Mouse (Mus musculus): ENCODE measurements around the gene Fam214a. TPM values are rescaled to one million over a fixed set of nuclear protein-coding genes. Genes with fewer than 3 reads are reported as not detected.

Fam214a gene
- polyA plus RNA-seq, 1 experiment from 2014 or later = 28.1 TPM

GRCm38 (mm10) chr9:75023150-75023894 lies 70.6 kb downstream of the Fam214a start:
- peaks cover 69% of the 10 kb centered on the region for H3K36me3 ChIP-seq (replicated peaks; ENCODE audit: control insufficient read depth, insufficient read depth)
- ATAC-seq (ENCODE audit: low FRiP score) = no peak
- no peak overlapping the region for H3K27ac ChIP-seq
- H3K4me2 ChIP-seq (replicated peaks) = no peak overlapping the region
- no peak overlapping the region for H3K4me3 ChIP-seq (replicated peaks; ENCODE audit: low read length)
- 80% methylated on average over 5 of the region's 5 CpGs for WGBS
- no peaks in the 10 kb centered on the region for H3K27me3 ChIP-seq (ENCODE audit: control insufficient read depth, insufficient read depth, low read length)
- H3K4me1 ChIP-seq (replicated peaks; ENCODE audit: control insufficient read depth, insufficient read depth, low read length) = no peaks in the 10 kb centered on the region
- DNase-seq (ENCODE audit: low spot score) = no peak
- no peaks in the 10 kb centered on the region for H3K9me3 ChIP-seq (ENCODE audit: control insufficient read depth, low read length)
- H3K9ac ChIP-seq = no peak overlapping the region

GRCm38 (mm10) chr9:75024089-75024488 lies 71.4 kb downstream of the Fam214a start:
- DNase-seq (ENCODE audit: low spot score) = no peak
- Histone ChIP-seq H3K36me3 (replicated peaks; ENCODE audit: control insufficient read depth, insufficient read depth) (peaks cover 67% of the 10 kb centered on the region), H3K9ac (no peak overlapping the region), H3K4me1 (replicated peaks; ENCODE audit: control insufficient read depth, insufficient read depth, low read length) (no peaks in the 10 kb centered on the region), H3K27ac (no peak overlapping the region), H3K4me3 (replicated peaks; ENCODE audit: low read length) (no peak overlapping the region), H3K27me3 (ENCODE audit: control insufficient read depth, insufficient read depth, low read length) (no peaks in the 10 kb centered on the region), H3K9me3 (ENCODE audit: control insufficient read depth, low read length) (no peaks in the 10 kb centered on the region), H3K4me2 (replicated peaks) (no peak overlapping the region)
- ATAC-seq (ENCODE audit: low FRiP score) = no peak
- 59% methylated on average over 7 of the region's 7 CpGs for WGBS

GRCm38 (mm10) chr9:75025689-75026088 lies 73.0 kb downstream of the Fam214a start:
- Histone ChIP-seq H3K4me2 (replicated peaks) (no peak overlapping the region), H3K4me3 (replicated peaks; ENCODE audit: low read length) (no peak overlapping the region), H3K9me3 (ENCODE audit: control insufficient read depth, low read length) (no peaks in the 10 kb centered on the region), H3K27ac (no peak overlapping the region), H3K9ac (no peak overlapping the region), H3K36me3 (replicated peaks; ENCODE audit: control insufficient read depth, insufficient read depth) (peaks cover 66% of the 10 kb centered on the region), H3K27me3 (ENCODE audit: control insufficient read depth, insufficient read depth, low read length) (no peaks in the 10 kb centered on the region), H3K4me1 (replicated peaks; ENCODE audit: control insufficient read depth, insufficient read depth, low read length) (no peaks in the 10 kb centered on the region)
- DNase-seq (ENCODE audit: low spot score) (no peak), ATAC-seq (ENCODE audit: low FRiP score) (no peak)
- WGBS = 70% methylated on average over 6 of the region's 6 CpGs

GRCm38 (mm10) chr9:75032408-75032807 lies 79.7 kb downstream of the Fam214a start:
- Histone ChIP-seq H3K4me1 (replicated peaks; ENCODE audit: control insufficient read depth, insufficient read depth, low read length) (no peaks in the 10 kb centered on the region), H3K27ac (no peak overlapping the region), H3K9me3 (ENCODE audit: control insufficient read depth, low read length) (no peaks in the 10 kb centered on the region), H3K36me3 (replicated peaks; ENCODE audit: control insufficient read depth, insufficient read depth) (peaks cover 41% of the 10 kb centered on the region), H3K4me2 (replicated peaks) (no peak overlapping the region), H3K27me3 (ENCODE audit: control insufficient read depth, insufficient read depth, low read length) (no peaks in the 10 kb centered on the region), H3K9ac (no peak overlapping the region), H3K4me3 (replicated peaks; ENCODE audit: low read length) (no peak overlapping the region)
- ATAC-seq (ENCODE audit: low FRiP score) (no peak), DNase-seq (ENCODE audit: low spot score) (no peak)
- 94% methylated on average over 1 of the region's 1 CpGs for WGBS

GRCm38 (mm10) chr9:75033141-75033540 lies 80.5 kb downstream of the Fam214a start:
- Histone ChIP-seq H3K36me3 (replicated peaks; ENCODE audit: control insufficient read depth, insufficient read depth) (peaks cover 36% of the 10 kb centered on the region), H3K4me3 (replicated peaks; ENCODE audit: low read length) (no peak overlapping the region), H3K9me3 (ENCODE audit: control insufficient read depth, low read length) (no peaks in the 10 kb centered on the region), H3K4me2 (replicated peaks) (no peak overlapping the region), H3K27me3 (ENCODE audit: control insufficient read depth, insufficient read depth, low read length) (no peaks in the 10 kb centered on the region), H3K4me1 (replicated peaks; ENCODE audit: control insufficient read depth, insufficient read depth, low read length) (no peaks in the 10 kb centered on the region), H3K27ac (no peak overlapping the region), H3K9ac (no peak overlapping the region)
- WGBS = 46% methylated on average over 7 of the region's 7 CpGs
- DNase-seq (ENCODE audit: low spot score) (peak; percentile 58), ATAC-seq (ENCODE audit: low FRiP score) (no peak)

DNA sequence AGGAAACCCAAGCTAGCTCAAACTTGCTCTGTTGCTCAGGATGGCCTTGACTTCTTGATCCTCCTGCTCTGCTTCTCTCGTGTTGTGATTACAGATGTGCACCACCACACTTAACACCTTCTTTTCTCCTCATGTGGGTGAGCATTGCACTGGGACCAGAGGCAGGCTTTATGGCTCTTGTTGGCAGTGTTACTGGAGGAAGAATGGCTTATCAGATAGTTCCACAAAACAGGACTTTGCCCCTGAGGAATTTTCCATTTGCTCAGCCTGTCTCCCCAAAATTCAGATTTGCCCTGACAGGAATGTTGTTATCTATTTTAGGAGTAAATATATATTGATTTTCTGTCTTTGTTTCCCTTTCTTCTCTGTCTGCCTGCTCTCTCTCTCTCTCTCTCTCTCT lies 82.0 kb downstream of the Fam214a start:
- H3K27ac ChIP-seq = no peak overlapping the region
- 58% methylated on average over 1 of the region's 1 CpGs for WGBS
- ATAC-seq (ENCODE audit: low FRiP score) (no peak), DNase-seq (ENCODE audit: low spot score) (no peak)
- no peak overlapping the region for H3K4me3 ChIP-seq (replicated peaks; ENCODE audit: low read length)
- H3K4me2 ChIP-seq (replicated peaks) = no peak overlapping the region
- H3K9me3 ChIP-seq (ENCODE audit: control insufficient read depth, low read length) = no peaks in the 10 kb centered on the region
- peaks cover 6% of the 10 kb centered on the region for H3K4me1 ChIP-seq (replicated peaks; ENCODE audit: control insufficient read depth, insufficient read depth, low read length)
- no peaks in the 10 kb centered on the region for H3K27me3 ChIP-seq (ENCODE audit: control insufficient read depth, insufficient read depth, low read length)
- H3K9ac ChIP-seq = no peak overlapping the region
- peaks cover 23% of the 10 kb centered on the region for H3K36me3 ChIP-seq (replicated peaks; ENCODE audit: control insufficient read depth, insufficient read depth)

DNA sequence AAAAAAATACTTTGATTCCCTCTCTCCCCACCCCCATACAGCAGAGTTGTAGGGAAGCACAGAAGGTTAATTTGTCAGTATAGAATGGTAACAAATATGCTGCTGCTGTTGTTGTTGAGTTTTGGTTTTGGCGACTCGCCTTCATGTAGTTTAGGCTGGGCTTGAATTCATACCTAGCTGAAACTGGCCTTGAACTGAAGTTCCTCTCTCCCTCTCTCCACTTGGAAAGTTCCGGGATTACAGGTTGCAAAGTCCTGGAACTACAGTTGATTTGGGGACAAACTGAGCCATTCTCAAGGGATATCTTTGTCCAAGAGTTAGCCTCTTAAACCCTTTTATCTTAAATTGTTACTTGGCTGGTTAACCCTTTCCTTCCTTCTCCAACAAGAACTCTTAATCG lies 83.3 kb downstream of the Fam214a start:
- no peaks in the 10 kb centered on the region for H3K27me3 ChIP-seq (ENCODE audit: control insufficient read depth, insufficient read depth, low read length)
- no peak overlapping the region for H3K4me2 ChIP-seq (replicated peaks)
- H3K9me3 ChIP-seq (ENCODE audit: control insufficient read depth, low read length) = no peaks in the 10 kb centered on the region
- H3K4me1 ChIP-seq (replicated peaks; ENCODE audit: control insufficient read depth, insufficient read depth, low read length) = peaks cover 6% of the 10 kb centered on the region
- H3K9ac ChIP-seq = no peak overlapping the region
- H3K36me3 ChIP-seq (replicated peaks; ENCODE audit: control insufficient read depth, insufficient read depth) = peaks cover 18% of the 10 kb centered on the region
- 76% methylated on average over 4 of the region's 4 CpGs for WGBS
- no peak overlapping the region for H3K4me3 ChIP-seq (replicated peaks; ENCODE audit: low read length)
- ATAC-seq (ENCODE audit: low FRiP score) (no peak), DNase-seq (ENCODE audit: low spot score) (no peak)
- H3K27ac ChIP-seq = no peak overlapping the region

DNA sequence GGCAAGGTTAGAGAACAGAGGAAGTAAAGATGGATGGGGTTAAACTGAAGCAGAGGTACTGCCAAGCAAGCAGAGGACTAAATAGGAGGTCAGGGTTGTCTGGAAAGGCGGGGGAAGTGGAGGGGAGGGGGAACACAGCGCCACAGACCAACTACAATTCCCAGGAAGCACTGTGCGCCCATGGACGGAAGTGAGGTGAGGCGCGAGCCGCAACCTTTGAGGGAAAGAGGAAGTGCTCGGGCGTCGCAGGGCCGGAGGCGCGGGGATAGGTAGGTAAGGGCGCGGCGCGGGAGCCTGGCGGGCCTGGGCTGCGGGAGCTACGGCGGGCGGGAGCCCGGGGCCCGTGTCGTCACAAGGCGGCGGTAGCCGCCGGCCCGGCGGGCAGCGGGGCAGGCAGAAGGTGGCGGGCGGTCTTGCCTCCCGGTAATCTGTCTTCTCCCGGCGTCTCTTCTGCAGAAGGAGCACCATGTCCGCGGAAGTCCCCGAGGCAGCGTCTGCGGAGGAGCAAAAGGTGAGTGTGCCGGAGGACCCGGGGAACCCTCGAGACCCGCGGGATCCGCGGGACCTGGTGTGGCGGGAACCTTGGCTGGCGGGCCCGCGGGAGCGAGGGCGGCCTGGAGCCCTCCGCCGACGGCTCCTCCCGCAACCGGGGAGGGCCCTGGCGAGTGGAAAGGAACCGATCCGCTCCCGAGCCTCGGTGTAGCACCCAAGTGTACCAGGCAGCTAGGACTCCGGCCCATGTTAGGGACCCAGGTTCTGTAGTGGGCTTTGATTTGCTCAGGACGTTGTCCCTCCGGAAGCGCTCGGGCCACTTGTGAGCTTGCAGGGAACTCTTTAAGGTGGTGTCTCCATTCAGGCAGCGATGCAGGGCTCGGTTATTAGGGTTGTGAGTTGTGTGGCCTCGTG lies 85.0 kb downstream of the Fam214a start, which contains the start of gene Arpp19:
Arpp19 (plus strand) TSS at position 164 of the 906 bp plus-strand sequence.
- Histone ChIP-seq H3K4me2 (replicated peaks) (peak within 1 kb of the TSS; percentile 69), H3K36me3 (replicated peaks; ENCODE audit: control insufficient read depth, insufficient read depth) (0 out of 2 replicates have a peak, but pooled peaks cover 5% of the 10 kb centered on the region), H3K4me3 (replicated peaks; ENCODE audit: low read length) (peak within 1 kb of the TSS; percentile 94), H3K27ac (peak within 1 kb of the TSS; percentile 77), H3K9me3 (ENCODE audit: control insufficient read depth, low read length) (no peaks in the 10 kb centered on the region), H3K9ac (peak within 1 kb of the TSS; percentile 93), H3K27me3 (ENCODE audit: control insufficient read depth, insufficient read depth, low read length) (no peaks in the 10 kb centered on the region), H3K4me1 (replicated peaks; ENCODE audit: control insufficient read depth, insufficient read depth, low read length) (peaks cover 6% of the 10 kb centered on the region)
- DNase-seq (ENCODE audit: low spot score) (peak; percentile 85), ATAC-seq (ENCODE audit: low FRiP score) (peak; percentile 97)
- WGBS = under 1% methylated on average over 66 of the region's 73 CpGs

DNA sequence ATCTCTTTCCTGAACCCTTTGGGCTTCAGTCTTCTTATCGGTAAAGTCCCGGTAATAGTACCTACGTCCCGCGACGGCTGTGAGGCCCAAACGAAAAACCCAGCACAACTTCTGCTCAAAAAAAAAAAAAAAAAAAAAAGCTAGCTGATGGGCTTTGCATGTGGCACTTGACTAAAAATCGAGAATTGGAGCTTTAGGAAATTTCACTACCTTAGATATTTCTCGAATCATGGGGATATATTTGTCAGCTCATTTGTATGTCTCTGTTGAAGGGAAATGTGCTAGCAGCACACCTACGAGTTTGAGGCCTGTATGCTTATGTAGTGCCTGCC lies 85.6 kb downstream of the Fam214a start:
- Histone ChIP-seq H3K9ac (peak overlapping the region; percentile 93), H3K36me3 (replicated peaks; ENCODE audit: control insufficient read depth, insufficient read depth) (peaks cover 11% of the 10 kb centered on the region; the same call in 1 of the 2 replicates), H3K27me3 (ENCODE audit: control insufficient read depth, insufficient read depth, low read length) (no peaks in the 10 kb centered on the region), H3K4me1 (replicated peaks; ENCODE audit: control insufficient read depth, insufficient read depth, low read length) (peaks cover 6% of the 10 kb centered on the region), H3K4me2 (replicated peaks) (peak overlapping the region; percentile 69), H3K9me3 (ENCODE audit: control insufficient read depth, low read length) (no peaks in the 10 kb centered on the region), H3K4me3 (replicated peaks; ENCODE audit: low read length) (peak overlapping the region; percentile 94), H3K27ac (no peak overlapping the region)
- DNase-seq (ENCODE audit: low spot score) = no peak
- 1% methylated on average over 10 of the region's 10 CpGs for WGBS
- ATAC-seq (ENCODE audit: low FRiP score) = no peak

All from hindbrain, embryonic 14.5 days (tissue).